Mouse (Mus musculus) heart, embryonic 10.5 days (tissue): ENCODE measurements around the gene Cacng8. TPM values are rescaled to one million over a fixed set of nuclear protein-coding genes. Genes with fewer than 3 reads are reported as not detected.

ENCODE experiments used
- DNase-seq: peaks from one replicate; pipeline ENCODE4 v3.0.0-alpha.2; 2017; ENCODE audit warnings: low spot score
- H3K27ac ChIP-seq: fragments of 300-500 bp; sonication (generic); 2 replicates; pipeline ENCODE4 v1.5.1; 2016; ENCODE audit warnings: mild to moderate bottlenecking
- H3K27me3 ChIP-seq: fragments of 300-500 bp; sonication (generic); 2 replicates; pipeline ENCODE4 v1.6.1; 2016; ENCODE audit warnings: mild to moderate bottlenecking; ENCODE audit not compliant: poor library complexity, insufficient read depth, severe bottlenecking
- H3K36me3 ChIP-seq: fragments of 300-500 bp; sonication (generic); 2 replicates; pipeline ENCODE4 v1.6.1; 2016; ENCODE audit warnings: mild to moderate bottlenecking, moderate library complexity
- H3K4me1 ChIP-seq: fragments of 300-500 bp; sonication (generic); 2 replicates; pipeline ENCODE4 v1.6.1; 2016; ENCODE audit warnings: mild to moderate bottlenecking
- H3K4me3 ChIP-seq: fragments of 300-500 bp; sonication (generic); 2 replicates; pipeline ENCODE4 v1.5.1; 2016; ENCODE audit warnings: mild to moderate bottlenecking, moderate library complexity
- H3K9me3 ChIP-seq: fragments of 300-500 bp; sonication (generic); 2 replicates; pipeline ENCODE4 v1.6.1; 2016; ENCODE audit warnings: mild to moderate bottlenecking, moderate library complexity
- WGBS: fragments of 180-500 bp; shearing (Covaris S2); methylation state at CpG from one replicate; pipeline ENCODE4 v1.1.7; 2016; 5-methylcytosine and 5-hydroxymethylcytosine counted together
- polyA plus RNA-seq: library from polyadenylated mRNA; unstranded; fragments of >200 nt; fragmentation: Nextera tagmentation; extraction: Ambion mirVana; gene quantifications from 2 replicates; pipeline ENCODE4 v1.2.1, GENCODE M21; 2016

The Cacng8 gene
- polyA plus RNA-seq, 1 experiment from 2014 or later, result 1.8 TPM

GRCm38 (mm10) chr7:3368311-3368710 lies 22.2 kb upstream of the Cacng8 start:
- peaks cover 43% of the 10 kb centered on the region for H3K27me3 ChIP-seq
- DNase-seq, result no peak
- WGBS, result 22% methylated on average over 12 of the region's 12 CpGs
- H3K4me3 ChIP-seq, result peak overlapping the region; percentile 52; the same call in 1 of the 2 replicates
- peaks cover 16% of the 10 kb centered on the region for H3K4me1 ChIP-seq
- H3K27ac ChIP-seq, result no peak overlapping the region
- H3K36me3 ChIP-seq, result no peaks in the 10 kb centered on the region
- no peaks in the 10 kb centered on the region for H3K9me3 ChIP-seq

GRCm38 (mm10) chr7:3369189-3369588 lies 21.3 kb upstream of the Cacng8 start:
- Histone ChIP-seq H3K36me3 (no peaks in the 10 kb centered on the region), H3K4me1 (peaks cover 16% of the 10 kb centered on the region), H3K27me3 (peaks cover 43% of the 10 kb centered on the region), H3K27ac (no peak overlapping the region), H3K4me3 (no peak overlapping the region), H3K9me3 (no peaks in the 10 kb centered on the region)
- WGBS, result 65% methylated on average over 6 of the region's 6 CpGs
- DNase-seq, result no peak

GRCm38 (mm10) chr7:3370407-3370806 lies 20.1 kb upstream of the Cacng8 start:
- no peak for DNase-seq
- Histone ChIP-seq H3K4me3 (no peak overlapping the region), H3K27me3 (peaks cover 36% of the 10 kb centered on the region), H3K27ac (no peak overlapping the region), H3K4me1 (peaks cover 16% of the 10 kb centered on the region), H3K36me3 (no peaks in the 10 kb centered on the region), H3K9me3 (no peaks in the 10 kb centered on the region)
- 39% methylated on average over 4 of the region's 4 CpGs for WGBS

DNA sequence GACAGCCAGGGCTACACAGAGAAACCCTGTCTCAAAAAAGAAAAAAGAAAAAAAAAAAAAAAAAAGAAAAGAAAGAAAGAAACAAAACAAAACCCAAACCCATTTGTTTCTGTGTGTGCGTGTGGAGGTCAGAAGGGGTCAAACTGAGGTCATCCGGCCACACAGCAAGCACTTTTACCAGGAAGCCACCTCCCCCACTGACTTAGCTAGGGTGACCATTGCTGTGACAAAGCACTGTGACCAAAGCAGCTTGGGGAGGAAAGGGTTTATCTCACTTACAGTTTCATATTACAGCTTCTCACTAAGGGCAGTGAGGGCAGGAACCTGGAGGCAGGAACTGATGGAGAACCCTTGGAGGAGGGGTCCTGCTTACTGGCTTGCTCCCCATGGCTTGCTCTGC lies 18.1 kb upstream of the Cacng8 start:
- WGBS, result 61% methylated on average over 2 of the region's 2 CpGs
- Histone ChIP-seq H3K4me3 (no peak overlapping the region), H3K4me1 (peaks cover 5% of the 10 kb centered on the region), H3K9me3 (no peaks in the 10 kb centered on the region), H3K36me3 (no peaks in the 10 kb centered on the region), H3K27ac (no peak overlapping the region), H3K27me3 (peaks cover 16% of the 10 kb centered on the region)
- no peak for DNase-seq

- Histone ChIP-seq H3K36me3 (no peaks in the 10 kb centered on the region), H3K27ac (no peak overlapping the region), H3K9me3 (no peaks in the 10 kb centered on the region), H3K4me1 (no peaks in the 10 kb centered on the region), H3K4me3 (no peak overlapping the region), H3K27me3 (peaks cover 5% of the 10 kb centered on the region)
- 88% methylated on average over 8 of the region's 8 CpGs for WGBS
- no peak for DNase-seq
These were observed 16.7 kb upstream of the Cacng8 start for GRCm38 (mm10) chr7:3373754-3374153.

DNA sequence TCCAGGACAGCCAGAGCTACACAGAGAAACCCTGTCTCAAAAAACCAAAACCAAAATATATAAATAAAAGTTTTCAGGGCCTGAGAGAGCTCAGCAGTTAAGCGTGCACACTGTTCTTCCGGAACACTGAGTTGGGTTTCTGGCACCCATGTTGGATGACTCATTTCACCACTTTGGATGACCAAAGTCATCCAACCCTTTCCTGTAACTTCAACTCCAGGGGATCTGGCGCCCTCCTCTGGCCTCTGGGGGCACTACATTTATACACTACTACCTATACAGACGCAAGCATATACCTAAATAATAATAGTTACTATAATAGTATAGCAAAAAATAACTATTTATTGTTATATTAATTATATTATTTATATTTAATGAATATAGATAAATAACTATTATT lies 13.7 kb upstream of the Cacng8 start:
- WGBS, result 45% methylated on average over 4 of the region's 4 CpGs
- Histone ChIP-seq H3K27ac (no peak overlapping the region), H3K4me1 (no peaks in the 10 kb centered on the region), H3K27me3 (no peaks in the 10 kb centered on the region), H3K36me3 (no peaks in the 10 kb centered on the region), H3K9me3 (no peaks in the 10 kb centered on the region), H3K4me3 (no peak overlapping the region)
- DNase-seq, result no peak

GRCm38 (mm10) chr7:3382123-3382522 lies 8.4 kb upstream of the Cacng8 start:
- H3K27ac ChIP-seq, result no peak overlapping the region

GRCm38 (mm10) chr7:3384807-3385319 lies 5.6 kb upstream of the Cacng8 start:
- no peak overlapping the region for H3K27ac ChIP-seq
- H3K36me3 ChIP-seq, result no peaks in the 10 kb centered on the region
- DNase-seq, result no peak
- no peaks in the 10 kb centered on the region for H3K4me1 ChIP-seq
- no peaks in the 10 kb centered on the region for H3K9me3 ChIP-seq
- 0 out of 2 replicates have a peak, but pooled peaks cover 4% of the 10 kb centered on the region for H3K27me3 ChIP-seq
- WGBS, result 73% methylated on average over 5 of the region's 5 CpGs
- H3K4me3 ChIP-seq, result no peak overlapping the region

More at GRCm38 (mm10) chr7:3382123-3382522, 8.4 kb upstream of the Cacng8 start:
- H3K9me3 ChIP-seq, result no peaks in the 10 kb centered on the region
- H3K27me3 ChIP-seq, result no peaks in the 10 kb centered on the region
- no peaks in the 10 kb centered on the region for H3K36me3 ChIP-seq
- DNase-seq, result no peak
- H3K4me1 ChIP-seq, result no peaks in the 10 kb centered on the region
- H3K4me3 ChIP-seq, result no peak overlapping the region
- 85% methylated on average over 9 of the region's 9 CpGs for WGBS

GRCm38 (mm10) chr7:3386036-3386730 lies 4.3 kb upstream of the Cacng8 start:
- 0 out of 2 replicates have a peak, but pooled peaks cover 4% of the 10 kb centered on the region for H3K4me1 ChIP-seq
- no peaks in the 10 kb centered on the region for H3K36me3 ChIP-seq
- no peaks in the 10 kb centered on the region for H3K9me3 ChIP-seq
- no peak overlapping the region for H3K4me3 ChIP-seq
- H3K27ac ChIP-seq, result no peak overlapping the region
- H3K27me3 ChIP-seq, result peaks cover 15% of the 10 kb centered on the region; the same call in 1 of the 2 replicates
- 73% methylated on average over 6 of the region's 6 CpGs for WGBS
- DNase-seq, result no peak

- Histone ChIP-seq H3K36me3 (no peaks in the 10 kb centered on the region), H3K27me3 (peaks cover 27% of the 10 kb centered on the region; the same call in 1 of the 2 replicates), H3K9me3 (no peaks in the 10 kb centered on the region), H3K4me1 (0 out of 2 replicates have a peak, but pooled peaks cover 4% of the 10 kb centered on the region), H3K27ac (no peak overlapping the region), H3K4me3 (no peak overlapping the region)
- DNase-seq, result no peak
- WGBS, result 82% methylated on average over 18 of the region's 18 CpGs
These were observed 2.7 kb upstream of the Cacng8 start for GRCm38 (mm10) chr7:3387761-3388160.

GRCm38 (mm10) chr7:3388885-3389284 lies 1.6 kb upstream of the Cacng8 start:
- Histone ChIP-seq H3K27ac (no peak overlapping the region), H3K4me1 (0 out of 2 replicates have a peak, but pooled peaks cover 4% of the 10 kb centered on the region), H3K27me3 (peaks cover 27% of the 10 kb centered on the region; the same call in 1 of the 2 replicates), H3K36me3 (no peaks in the 10 kb centered on the region), H3K4me3 (no peak overlapping the region), H3K9me3 (no peaks in the 10 kb centered on the region)
- no peak for DNase-seq
- WGBS, result 38% methylated on average over 6 of the region's 6 CpGs

DNA sequence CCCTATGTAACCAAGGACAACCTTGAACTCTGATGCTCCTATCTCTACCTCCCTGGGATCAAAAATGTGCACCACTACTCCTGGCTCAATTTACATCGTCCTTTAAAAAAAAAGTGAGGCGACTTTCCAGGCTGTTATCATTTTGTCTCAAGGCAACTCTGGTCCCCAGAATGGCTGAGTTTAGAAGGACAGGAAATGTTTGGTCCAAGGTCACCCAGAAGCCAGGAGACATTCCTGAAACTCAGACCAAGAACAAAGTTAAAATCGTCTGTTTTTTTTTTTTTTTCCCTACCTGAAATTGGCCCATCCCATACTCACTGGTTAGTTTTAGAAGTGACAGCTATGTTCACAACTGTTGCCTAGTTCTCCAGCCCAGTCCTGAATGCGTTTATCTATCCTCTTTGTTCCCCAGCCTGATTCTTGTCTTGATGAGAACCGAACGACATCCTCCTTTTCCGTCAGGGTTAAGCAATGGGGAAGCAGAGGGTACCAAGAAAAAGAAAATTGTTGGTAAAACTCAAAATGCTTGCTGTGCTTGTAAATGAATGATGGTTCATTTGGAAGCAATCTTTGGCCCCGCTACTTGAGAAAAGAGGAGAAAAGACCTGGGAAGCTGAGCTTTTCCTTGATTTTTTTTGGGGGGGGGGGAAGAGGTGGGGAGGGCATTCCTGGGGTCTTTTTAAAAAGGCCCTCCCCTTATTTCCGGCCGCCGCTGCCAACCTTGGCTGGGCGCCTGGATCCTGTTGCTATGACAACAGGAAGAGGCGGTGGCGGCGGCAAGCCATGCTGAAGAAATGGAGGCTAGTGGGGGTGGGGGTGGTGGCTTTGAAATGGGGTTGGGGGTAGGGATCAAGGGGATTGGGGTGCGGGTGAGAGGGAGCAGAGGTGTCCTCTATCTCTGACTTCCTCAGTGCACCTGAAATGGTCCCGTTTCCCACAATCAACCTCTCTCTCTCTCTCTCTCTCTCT lies 755 bp upstream of the Cacng8 start:
- H3K27ac ChIP-seq, result no peak overlapping the region; the same call in 1 of the 2 replicates
- 2% methylated on average over 16 of the region's 17 CpGs for WGBS
- peaks cover 27% of the 10 kb centered on the region; the same call in 1 of the 2 replicates for H3K27me3 ChIP-seq
- H3K36me3 ChIP-seq, result no peaks in the 10 kb centered on the region
- H3K4me3 ChIP-seq, result peak overlapping the region; percentile 47
- H3K4me1 ChIP-seq, result 0 out of 2 replicates have a peak, but pooled peaks cover 4% of the 10 kb centered on the region
- no peak for DNase-seq
- no peaks in the 10 kb centered on the region for H3K9me3 ChIP-seq
